Mouse (Mus musculus) midbrain, embryonic 11.5 days (tissue): Measurements from ENCODE around the gene Hsd11b2. TPM values are rescaled to one million over a fixed set of nuclear protein-coding genes. Genes with fewer than 3 reads are reported as not detected.

Source experiments
- ATAC-seq: fragments of 200-750 bp; cut with Nextera tagmentation; 2 replicates; pipeline ENCODE4 v1.8.0; 2017; ENCODE audit warnings: moderate TSS enrichment, moderate library complexity; ENCODE audit not compliant: low FRiP score
- DNase-seq: peaks from one replicate; pipeline ENCODE4 v3.0.0; 2015; ENCODE audit warnings: low spot score; ENCODE audit errors: missing footprints
- H3K27ac ChIP-seq: fragments of 300-500 bp; sonication (generic); 2 replicates; pipeline ENCODE4 v1.5.1; 2014; ENCODE audit warnings: low read depth, low read length
- H3K27me3 ChIP-seq: fragments of 300-500 bp; sonication (generic); 2 replicates; pipeline ENCODE4 v1.6.1; 2014; ENCODE audit warnings: mild to moderate bottlenecking, low read length, moderate library complexity, mixed read lengths; ENCODE audit not compliant: control insufficient read depth, insufficient read depth
- H3K36me3 ChIP-seq: fragments of 300-500 bp; sonication (generic); 2 replicates; pipeline ENCODE4 v1.6.1; 2014; ENCODE audit warnings: mild to moderate bottlenecking, low read length, moderate library complexity, mixed read lengths; ENCODE audit not compliant: control insufficient read depth, insufficient read depth
- H3K4me1 ChIP-seq: fragments of 300-500 bp; sonication (generic); 2 replicates; pipeline ENCODE4 v1.6.1; 2014; ENCODE audit warnings: low read length; ENCODE audit not compliant: control insufficient read depth, insufficient read depth
- H3K4me2 ChIP-seq: fragments of 300-500 bp; sonication (generic); 2 replicates; pipeline ENCODE4 v1.6.1; 2014; ENCODE audit warnings: mild to moderate bottlenecking, moderate library complexity
- H3K4me3 ChIP-seq: fragments of 300-500 bp; sonication (generic); 2 replicates; pipeline ENCODE4 v1.5.1; 2014; ENCODE audit warnings: low read depth, low read length
- H3K9ac ChIP-seq: fragments of 300-500 bp; sonication (generic); 2 replicates; pipeline ENCODE4 v1.6.1; 2014; ENCODE audit warnings: low read length
- H3K9me3 ChIP-seq: fragments of 300-500 bp; sonication (generic); 2 replicates; pipeline ENCODE4 v1.6.1; 2016; ENCODE audit warnings: low read length; ENCODE audit not compliant: control insufficient read depth
- WGBS: fragments of 180-500 bp; shearing (Covaris S2); extraction: QIAGEN DNeasy Blood & Tissue Kit; methylation state at CpG from one replicate; pipeline ENCODE4 v1.1.7; 2014; 5-methylcytosine and 5-hydroxymethylcytosine counted together
- polyA plus RNA-seq: library from polyadenylated mRNA; unstranded; fragments of >200 nt; fragmentation: Nextera tagmentation; extraction: Ambion mirVana; gene quantifications from 2 replicates; pipeline ENCODE4 v1.2.1, GENCODE M21; 2014

Hsd11b2 gene
- polyA plus RNA-seq, 1 experiment from 2014 or later = 24.3 TPM

GRCm38 (mm10) chr8:105528206-105528605 lies 9.7 kb downstream of the Hsd11b2 start:
- 0 out of 2 replicates have a peak, but pooled peaks cover 2% of the 10 kb centered on the region for H3K4me1 ChIP-seq
- H3K27me3 ChIP-seq = no peaks in the 10 kb centered on the region
- DNase-seq (no peak), ATAC-seq (no peak)
- 100% methylated on average over 1 of the region's 1 CpGs for WGBS
- H3K27ac ChIP-seq = no peak overlapping the region
- H3K36me3 ChIP-seq = peaks cover 4% of the 10 kb centered on the region; the same call in 1 of the 2 replicates
- H3K9ac ChIP-seq = no peak overlapping the region
- no peak overlapping the region for H3K4me2 ChIP-seq
- no peak overlapping the region for H3K4me3 ChIP-seq
- H3K9me3 ChIP-seq = no peaks in the 10 kb centered on the region

DNA sequence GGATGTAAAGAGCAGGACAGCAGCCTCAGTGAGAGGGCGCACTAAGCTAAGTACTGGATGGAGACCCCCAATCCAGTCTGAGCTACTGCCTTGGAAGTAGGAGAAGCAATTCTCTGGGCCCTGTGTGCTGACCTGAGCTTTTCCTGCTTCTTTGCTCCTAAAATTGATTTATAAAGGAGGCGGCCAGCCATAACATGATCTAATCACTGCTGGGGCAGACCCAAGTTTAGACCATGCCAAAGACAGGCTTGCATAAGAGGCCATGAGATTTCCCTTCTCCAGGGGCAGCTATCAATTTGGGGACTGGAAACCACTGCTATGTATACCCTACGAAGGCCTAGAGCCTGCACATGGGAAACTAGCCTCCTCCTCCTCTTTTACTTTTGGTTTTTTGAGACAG lies 10.7 kb downstream of the Hsd11b2 start:
- Histone ChIP-seq H3K27me3 (no peaks in the 10 kb centered on the region), H3K9me3 (no peaks in the 10 kb centered on the region), H3K36me3 (peaks cover under 1% of the 10 kb centered on the region; the same call in 1 of the 2 replicates), H3K4me1 (peaks cover 7% of the 10 kb centered on the region), H3K9ac (no peak overlapping the region), H3K4me2 (no peak overlapping the region), H3K27ac (no peak overlapping the region), H3K4me3 (no peak overlapping the region)
- ATAC-seq (no peak), DNase-seq (no peak)
- 87% methylated on average over 3 of the region's 3 CpGs for WGBS

DNA sequence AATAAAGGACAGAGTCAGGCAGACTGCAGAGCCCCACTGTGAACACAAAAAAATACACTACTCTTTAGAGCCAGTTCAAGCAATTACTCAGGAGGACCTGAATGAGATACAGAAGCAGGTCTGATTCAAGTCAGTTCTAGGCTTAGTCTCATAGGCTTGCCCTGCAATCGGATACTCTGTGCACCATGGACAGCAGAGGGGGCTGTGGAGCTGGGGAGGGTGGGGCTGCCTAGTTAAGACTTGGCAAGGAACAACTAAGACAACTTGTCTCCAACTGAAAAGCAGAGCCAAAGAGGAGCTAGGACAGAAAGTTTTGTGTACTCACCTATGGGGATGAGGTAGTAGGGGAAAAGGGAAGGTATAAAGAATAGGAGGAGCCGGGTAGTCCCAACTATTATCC lies 13.2 kb downstream of the Hsd11b2 start:
- no peaks in the 10 kb centered on the region for H3K9me3 ChIP-seq
- H3K4me1 ChIP-seq = peaks cover 7% of the 10 kb centered on the region
- ATAC-seq = no peak
- no peak for DNase-seq
- 70% methylated on average over 2 of the region's 2 CpGs for WGBS
- no peak overlapping the region for H3K4me3 ChIP-seq
- H3K9ac ChIP-seq = no peak overlapping the region
- H3K27me3 ChIP-seq = no peaks in the 10 kb centered on the region
- H3K27ac ChIP-seq = no peak overlapping the region
- H3K4me2 ChIP-seq = no peak overlapping the region
- H3K36me3 ChIP-seq = no peaks in the 10 kb centered on the region

- Histone ChIP-seq H3K36me3 (no peaks in the 10 kb centered on the region), H3K4me3 (no peak overlapping the region), H3K4me1 (peaks cover 7% of the 10 kb centered on the region), H3K27ac (no peak overlapping the region), H3K27me3 (no peaks in the 10 kb centered on the region), H3K9ac (no peak overlapping the region), H3K4me2 (no peak overlapping the region), H3K9me3 (no peaks in the 10 kb centered on the region)
- no peak for DNase-seq
- no peak for ATAC-seq
- 54% methylated on average over 2 of the region's 2 CpGs for WGBS
These were observed 14.9 kb downstream of the Hsd11b2 start for GRCm38 (mm10) chr8:105533439-105533838.

DNA sequence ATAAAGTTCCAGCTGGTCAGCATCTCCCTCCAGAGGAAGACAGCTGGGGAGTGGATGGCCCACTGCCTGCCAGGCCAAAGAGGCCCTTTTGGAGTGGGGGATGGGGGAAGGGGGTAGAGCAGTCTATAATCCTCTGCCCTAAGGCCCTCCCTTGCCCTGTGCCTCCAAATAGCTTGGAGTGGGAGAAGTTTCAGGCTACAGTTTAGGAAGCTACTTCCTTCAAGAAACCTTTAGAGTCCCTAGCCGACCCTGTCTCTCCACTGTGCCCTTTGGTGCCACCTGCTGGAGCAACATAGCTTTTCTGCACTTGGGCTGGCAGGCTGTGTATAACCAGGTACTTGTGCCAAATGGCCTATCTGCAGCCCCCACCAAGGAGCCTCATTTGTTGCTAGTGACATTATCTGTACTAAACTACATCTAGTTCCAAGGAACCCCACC lies 15.4 kb downstream of the Hsd11b2 start:
- no peak overlapping the region for H3K27ac ChIP-seq
- H3K9ac ChIP-seq = no peak overlapping the region
- no peak overlapping the region for H3K4me3 ChIP-seq
- no peak overlapping the region for H3K4me2 ChIP-seq
- ATAC-seq (peak; percentile 72), DNase-seq (peak; percentile 98)
- peaks cover 7% of the 10 kb centered on the region for H3K4me1 ChIP-seq
- no peaks in the 10 kb centered on the region; the same call in 1 of the 2 replicates for H3K36me3 ChIP-seq
- no peaks in the 10 kb centered on the region for H3K9me3 ChIP-seq
- WGBS = 0% methylated on average over 1 of the region's 1 CpGs
- H3K27me3 ChIP-seq = no peaks in the 10 kb centered on the region

DNA sequence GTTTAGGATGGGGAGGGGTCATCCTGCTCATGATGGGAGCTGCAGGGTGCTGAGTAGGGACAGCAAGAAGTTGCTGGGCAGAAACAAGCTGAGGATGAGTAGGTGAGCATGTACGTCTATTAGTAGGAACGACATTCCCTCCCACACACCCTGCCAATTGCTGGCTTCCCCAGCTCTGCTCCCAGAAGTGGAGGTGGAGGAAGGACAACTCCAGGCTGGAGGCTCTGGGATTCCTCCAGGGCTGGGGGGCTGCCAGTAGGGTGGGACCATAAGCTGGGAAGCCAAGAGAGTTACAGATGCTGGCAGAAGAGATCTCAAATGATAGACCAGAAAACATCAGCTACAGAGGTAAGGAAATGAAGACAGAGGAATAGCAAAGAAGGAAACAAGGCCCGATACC lies 18.0 kb downstream of the Hsd11b2 start:
- Histone ChIP-seq H3K4me1 (peaks cover 5% of the 10 kb centered on the region), H3K27me3 (no peaks in the 10 kb centered on the region), H3K9me3 (no peaks in the 10 kb centered on the region), H3K27ac (no peak overlapping the region), H3K4me2 (no peak overlapping the region), H3K4me3 (no peak overlapping the region), H3K36me3 (peaks cover 4% of the 10 kb centered on the region; the same call in 1 of the 2 replicates), H3K9ac (no peak overlapping the region)
- no peak for ATAC-seq
- 94% methylated on average over 3 of the region's 3 CpGs for WGBS
- DNase-seq = no peak

DNA sequence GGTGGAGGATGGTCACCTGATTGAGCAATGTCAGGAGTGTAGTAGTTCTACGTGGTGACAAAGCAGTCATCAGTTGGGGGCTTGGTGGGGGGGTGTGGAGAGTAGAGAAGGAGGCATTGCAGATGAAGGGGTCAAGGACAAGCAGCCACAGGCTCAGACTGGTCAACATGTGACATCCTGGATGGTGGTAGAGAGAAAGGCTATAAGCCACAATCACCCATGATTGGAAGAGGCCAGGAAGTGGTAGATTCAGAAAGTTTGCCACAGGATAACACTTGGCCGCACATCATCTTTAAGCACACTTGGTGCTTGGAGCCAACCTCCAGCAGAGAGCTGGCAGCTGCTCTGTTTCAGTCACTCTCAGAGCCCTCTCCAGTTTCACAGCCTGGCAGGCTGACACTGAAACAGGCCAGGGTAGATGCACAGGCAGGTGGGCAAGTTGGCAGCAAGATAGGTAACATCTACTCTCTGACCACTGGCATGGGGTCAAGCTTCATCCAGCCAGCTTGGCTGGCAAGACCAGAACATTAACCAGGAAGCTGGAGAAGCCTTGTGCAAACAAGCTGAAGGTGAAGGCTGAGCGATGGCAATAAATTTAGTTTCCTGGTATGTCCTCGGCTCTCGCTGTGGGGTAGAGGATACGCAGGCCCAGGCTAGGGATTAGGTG lies 18.6 kb downstream of the Hsd11b2 start:
- Histone ChIP-seq H3K9me3 (no peaks in the 10 kb centered on the region), H3K36me3 (peaks cover 4% of the 10 kb centered on the region; the same call in 1 of the 2 replicates), H3K4me3 (no peak overlapping the region), H3K27ac (no peak overlapping the region), H3K9ac (no peak overlapping the region), H3K27me3 (no peaks in the 10 kb centered on the region), H3K4me2 (no peak overlapping the region), H3K4me1 (peaks cover 5% of the 10 kb centered on the region)
- no peak for ATAC-seq
- 92% methylated on average over 6 of the region's 6 CpGs for WGBS
- DNase-seq = no peak

DNA sequence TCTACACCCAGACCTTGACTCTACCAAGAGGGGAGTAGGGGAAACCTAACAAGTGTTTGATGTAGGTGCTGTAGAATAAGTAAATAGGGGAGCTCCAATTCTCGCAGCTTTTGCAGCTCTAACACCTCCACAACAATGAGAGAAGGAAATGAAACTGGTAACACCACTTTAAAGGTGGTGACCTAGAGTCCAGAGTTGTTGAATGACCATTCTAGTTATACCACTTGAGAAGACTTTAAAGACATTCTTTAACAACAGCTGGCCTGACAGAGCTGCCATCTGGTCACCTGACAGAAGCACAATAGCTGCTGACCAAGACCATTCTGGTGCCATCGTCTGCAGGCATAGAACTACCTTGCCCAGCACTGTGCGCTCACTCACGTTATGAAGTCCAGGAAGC lies 20.4 kb downstream of the Hsd11b2 start:
- H3K27ac ChIP-seq = no peak overlapping the region
- ATAC-seq (no peak), DNase-seq (no peak)
- no peak overlapping the region for H3K9ac ChIP-seq
- peaks cover 4% of the 10 kb centered on the region; the same call in 1 of the 2 replicates for H3K36me3 ChIP-seq
- H3K4me3 ChIP-seq = no peak overlapping the region
- WGBS = 85% methylated on average over 4 of the region's 4 CpGs
- H3K27me3 ChIP-seq = no peaks in the 10 kb centered on the region
- H3K4me1 ChIP-seq = no peaks in the 10 kb centered on the region
- no peaks in the 10 kb centered on the region for H3K9me3 ChIP-seq
- no peak overlapping the region for H3K4me2 ChIP-seq

DNA sequence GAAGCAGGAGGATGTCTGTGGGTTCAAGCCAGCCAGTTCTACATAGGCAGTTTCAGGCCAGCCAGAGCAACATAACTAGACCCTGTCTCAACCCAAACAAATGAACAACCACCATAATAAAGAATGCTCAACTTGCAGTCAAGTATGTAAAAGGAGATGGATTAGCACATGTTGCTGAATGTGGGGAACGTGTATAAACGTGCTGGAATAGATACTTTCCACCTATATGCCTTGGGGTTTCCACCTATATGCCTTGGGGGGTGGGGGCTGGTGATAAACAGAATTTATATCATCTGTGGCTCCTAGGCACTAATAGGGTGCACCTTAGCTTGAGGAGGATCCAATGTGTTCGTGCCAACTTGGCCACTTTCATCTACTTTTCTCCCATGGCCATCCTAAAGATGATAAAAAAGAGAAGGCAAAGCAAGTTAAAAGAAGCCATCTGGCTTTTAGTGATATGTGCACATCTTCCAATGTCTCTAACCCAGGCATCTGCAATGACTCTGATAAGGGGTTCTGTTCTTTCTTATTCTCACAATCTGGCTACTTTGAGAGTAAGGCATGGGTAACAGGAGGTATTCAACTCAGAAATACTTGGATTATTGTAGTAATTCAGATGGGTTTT lies 23.6 kb downstream of the Hsd11b2 start:
- ATAC-seq = no peak
- 81% methylated on average over 3 of the region's 3 CpGs for WGBS
- H3K4me1 ChIP-seq = no peaks in the 10 kb centered on the region

More for the DNA sequence above, 23.6 kb downstream of the Hsd11b2 start:
- Histone ChIP-seq H3K9ac (no peak overlapping the region), H3K27ac (no peak overlapping the region), H3K4me2 (no peak overlapping the region), H3K9me3 (no peaks in the 10 kb centered on the region), H3K27me3 (no peaks in the 10 kb centered on the region), H3K36me3 (peaks cover 4% of the 10 kb centered on the region; the same call in 1 of the 2 replicates), H3K4me3 (no peak overlapping the region)
- DNase-seq = no peak
